In genomic region chr6:43242061-43242460, GRCm38 (mm10) we compare ENCODE assay signal across 11 mouse cellular contexts. TPM values are rescaled to one million over a fixed set of nuclear protein-coding genes. Genes with fewer than 3 reads are reported as not detected.
A peak's percentile ranks its signal among the peaks of the same experiment; 100 is the strongest.
DNase-seq lines count a peak whose midpoint lies in the region; ATAC-seq and TF ChIP-seq lines count a peak whose summit lies in the region.
"Had no signal": no experiment of that assay in that cellular context is flagged by ENCODE, and none has a peak within 500 bp of the region (broad histone marks: within the 10 kb centered on the region; RNA-seq: fewer than 3 reads in every experiment).

No protein-coding gene starts in this region.

- H3K9ac ChIP-seq in forebrain, embryonic 14.5 days (ENCODE audit: low read length), result no peak overlapping the region
- no peak overlapping the region for H3K9ac ChIP-seq in forebrain, postnatal 0 days
- no peak overlapping the region for H3K9ac ChIP-seq in liver, postnatal 0 days (replicated peaks)
- H3K9ac ChIP-seq in liver, embryonic 11.5 days (ENCODE audit: low read depth, low read length), result no peak overlapping the region

- no peaks in the 10 kb centered on the region for H3K4me1 ChIP-seq in forebrain, embryonic 14.5 days (ENCODE audit: control insufficient read depth, insufficient read depth, low read length)
- no peaks in the 10 kb centered on the region for H3K4me1 ChIP-seq in forebrain, postnatal 0 days (ENCODE audit: insufficient read depth)
- H3K4me1 ChIP-seq in liver, postnatal 0 days (ENCODE audit: insufficient read depth), result no peaks in the 10 kb centered on the region
- no peaks in the 10 kb centered on the region for H3K4me1 ChIP-seq in liver, embryonic 11.5 days (replicated peaks; ENCODE audit: control insufficient read depth, insufficient read depth, low read length)

- H3K27ac ChIP-seq in forebrain, embryonic 14.5 days (ENCODE audit: low read depth, low read length), result no peak overlapping the region
- H3K27ac ChIP-seq in forebrain, postnatal 0 days (ENCODE audit: low read depth, low read length), result no peak overlapping the region
- H3K27ac ChIP-seq in liver, postnatal 0 days (ENCODE audit: low read depth), result no peak overlapping the region
- no peak overlapping the region for H3K27ac ChIP-seq in liver, embryonic 11.5 days (ENCODE audit: low read depth, low read length)

- no peaks in the 10 kb centered on the region for H3K27me3 ChIP-seq in forebrain, embryonic 14.5 days (replicated peaks; ENCODE audit: control insufficient read depth, insufficient read depth, low read length)
- no peaks in the 10 kb centered on the region for H3K27me3 ChIP-seq in forebrain, postnatal 0 days (ENCODE audit: insufficient read depth, low read length)
- H3K27me3 ChIP-seq in liver, postnatal 0 days (ENCODE audit: insufficient read depth, low read length), result no peaks in the 10 kb centered on the region
- H3K27me3 ChIP-seq in liver, embryonic 11.5 days (replicated peaks; ENCODE audit: control insufficient read depth, insufficient read depth, low read length), result no peaks in the 10 kb centered on the region

- H3K9me3 ChIP-seq in forebrain, embryonic 14.5 days (replicated peaks; ENCODE audit: control insufficient read depth, low read length), result no peaks in the 10 kb centered on the region
- no peaks in the 10 kb centered on the region for H3K9me3 ChIP-seq in forebrain, postnatal 0 days (ENCODE audit: low read length)
- no peaks in the 10 kb centered on the region for H3K9me3 ChIP-seq in liver, postnatal 0 days (ENCODE audit: low read length)
- H3K9me3 ChIP-seq in liver, embryonic 11.5 days (ENCODE audit: control insufficient read depth, low read length), result no peaks in the 10 kb centered on the region

- no peak for TF ChIP-seq CTCF in forebrain, postnatal 0 days (IDR thresholded peaks at IDR 0.05; ENCODE audit: low read depth)
- peak; percentile 50 for TF ChIP-seq CTCF in liver, postnatal 0 days (IDR thresholded peaks at IDR 0.05; ENCODE audit: low read depth)

- no peak for ATAC-seq in forebrain, embryonic 14.5 days
- ATAC-seq in forebrain, postnatal 0 days, result no peak
- no peak for ATAC-seq in liver, postnatal 0 days
- no peak for ATAC-seq in liver, embryonic 11.5 days (replicated peaks; ENCODE audit: low FRiP score)
- peak; percentile 89 for ATAC-seq in megakaryocyte progenitor cell, adult 5-6 weeks (replicated peaks; ENCODE audit: poor library complexity)

- 21% methylated on average over 4 of the region's 4 CpGs for WGBS in forebrain, embryonic 14.5 days
- 19% methylated on average over 4 of the region's 4 CpGs for WGBS in forebrain, postnatal 0 days
- 12% methylated on average over 4 of the region's 4 CpGs for WGBS in liver, postnatal 0 days (ENCODE audit: insufficient replicate concordance)
- 7% methylated on average over 4 of the region's 4 CpGs for WGBS in liver, embryonic 11.5 days

- no peaks in the 10 kb centered on the region for H3K36me3 ChIP-seq in forebrain, embryonic 14.5 days (ENCODE audit: control insufficient read depth, insufficient read depth, low read length)
- H3K36me3 ChIP-seq in forebrain, postnatal 0 days (ENCODE audit: insufficient read depth), result no peaks in the 10 kb centered on the region
- H3K36me3 ChIP-seq in liver, postnatal 0 days (replicated peaks; ENCODE audit: insufficient read depth, low read length), result no peaks in the 10 kb centered on the region
- no peaks in the 10 kb centered on the region for H3K36me3 ChIP-seq in liver, embryonic 11.5 days (ENCODE audit: control insufficient read depth, insufficient read depth, low read length)

- TF ChIP-seq EP300 in liver, postnatal 0 days (IDR thresholded peaks at IDR 0.05; ENCODE audit: low read depth), result no peak

- no peak overlapping the region for H3K4me3 ChIP-seq in forebrain, embryonic 14.5 days (ENCODE audit: low read depth, low read length)
- H3K4me3 ChIP-seq in forebrain, postnatal 0 days (ENCODE audit: low read depth, low read length), result no peak overlapping the region
- H3K4me3 ChIP-seq in liver, postnatal 0 days (ENCODE audit: low read depth, low read length), result no peak overlapping the region
- H3K4me3 ChIP-seq in liver, embryonic 11.5 days (ENCODE audit: low read depth, low read length), result no peak overlapping the region
- H3K4me3 ChIP-seq: myocyte had no signal

- peak; percentile 28 for DNase-seq in forebrain, embryonic 14.5 days (ENCODE audit: low spot score)
- DNase-seq in forebrain, postnatal 0 days, result no peak
- no peak for DNase-seq in liver, postnatal 0 days
- DNase-seq in liver, embryonic 11.5 days (ENCODE audit: low spot score), result no peak
- DNase-seq in ZHBTc4 (ENCODE audit: low read depth, low spot score), result peak; percentile 37
- DNase-seq in spleen, postnatal 14 days (ENCODE audit: low spot score in 2 of 2), result no peak
- no peak for DNase-seq in T-cell, adult 2 months (ENCODE audit: low spot score)
- DNase-seq: heart, adult 11 months had no signal

- H3K4me2 ChIP-seq in forebrain, embryonic 14.5 days (ENCODE audit: low read length), result no peak overlapping the region
- no peak overlapping the region for H3K4me2 ChIP-seq in forebrain, postnatal 0 days (ENCODE audit: low read depth)
- H3K4me2 ChIP-seq in liver, postnatal 0 days (ENCODE audit: low read depth, low read length), result no peak overlapping the region
- H3K4me2 ChIP-seq in liver, embryonic 11.5 days, result no peak overlapping the region

RNA-seq across cellular contexts. Expression of gene Olfr47, which starts 10.7 kb away (rescaled TPM):
- polyA plus RNA-seq in forebrain, embryonic 14.5 days (2014; fragmentation: Nextera tagmentation; extraction: Ambion mirVana), result not detected in 2 replicates
- total RNA-seq in forebrain, postnatal 0 days (2014; rRNA removed), result not detected in 2 replicates
- not detected in 2 replicates for polyA plus RNA-seq in forebrain, postnatal 0 days (2015; fragmentation: Nextera tagmentation; extraction: Ambion mirVana)
- polyA plus RNA-seq in liver, postnatal 0 days (2015; fragmentation: Nextera tagmentation; extraction: Ambion mirVana), result not detected in 2 replicates
- not detected in 2 replicates for polyA plus RNA-seq in liver, embryonic 11.5 days (2014; fragmentation: Nextera tagmentation; extraction: Ambion mirVana)
- not detected in 2 replicates for total RNA-seq in megakaryocyte progenitor cell, adult 5-6 weeks (2015)
- total RNA-seq in megakaryocyte progenitor cell, adult 5-6 weeks (2017), result not detected in 2 replicates
- total RNA-seq: left cerebral cortex, postnatal 14 days had no signal
- polyA plus RNA-seq: myocyte had no signal

RNA-seq across cellular contexts. Expression of gene Arhgef5, which starts 23.3 kb away (rescaled TPM):
- polyA plus RNA-seq in forebrain, embryonic 14.5 days (2014; fragmentation: Nextera tagmentation; extraction: Ambion mirVana), result 1.2 and 1.4 TPM in 2 replicates
- total RNA-seq in forebrain, postnatal 0 days (2014; rRNA removed), result 2.3 and 3.3 TPM in 2 replicates
- polyA plus RNA-seq in forebrain, postnatal 0 days (2015; fragmentation: Nextera tagmentation; extraction: Ambion mirVana), result 1.3 and 1.6 TPM in 2 replicates
- 2.6 and 3.1 TPM in 2 replicates for polyA plus RNA-seq in liver, postnatal 0 days (2015; fragmentation: Nextera tagmentation; extraction: Ambion mirVana)
- polyA plus RNA-seq in liver, embryonic 11.5 days (2014; fragmentation: Nextera tagmentation; extraction: Ambion mirVana), result 3.1 and 3.8 TPM in 2 replicates
- total RNA-seq in megakaryocyte progenitor cell, adult 5-6 weeks (2015), result 1.4 and 1.8 TPM in 2 replicates
- 1.5 and 2.5 TPM in 2 replicates for total RNA-seq in megakaryocyte progenitor cell, adult 5-6 weeks (2017)

RNA-seq across cellular contexts. Expression of gene Olfr434, which starts 29.2 kb away (rescaled TPM):
- not detected in 2 replicates for polyA plus RNA-seq in forebrain, embryonic 14.5 days (2014; fragmentation: Nextera tagmentation; extraction: Ambion mirVana)
- not detected in 2 replicates for total RNA-seq in forebrain, postnatal 0 days (2014; rRNA removed)
- polyA plus RNA-seq in forebrain, postnatal 0 days (2015; fragmentation: Nextera tagmentation; extraction: Ambion mirVana), result not detected in 2 replicates
- not detected in 2 replicates for polyA plus RNA-seq in liver, postnatal 0 days (2015; fragmentation: Nextera tagmentation; extraction: Ambion mirVana)
- not detected in 2 replicates for polyA plus RNA-seq in liver, embryonic 11.5 days (2014; fragmentation: Nextera tagmentation; extraction: Ambion mirVana)
- total RNA-seq in megakaryocyte progenitor cell, adult 5-6 weeks (2015), result not detected in 2 replicates
- total RNA-seq in megakaryocyte progenitor cell, adult 5-6 weeks (2017), result not detected in 2 replicates
- total RNA-seq: left cerebral cortex, postnatal 14 days had no signal
- polyA plus RNA-seq: myocyte had no signal

RNA-seq across cellular contexts. Expression of gene Olfr435, which starts 45.1 kb away (rescaled TPM):
- polyA plus RNA-seq in forebrain, embryonic 14.5 days (2014; fragmentation: Nextera tagmentation; extraction: Ambion mirVana), result not detected in 2 replicates
- not detected in 2 replicates for total RNA-seq in forebrain, postnatal 0 days (2014; rRNA removed)
- not detected in 2 replicates for polyA plus RNA-seq in forebrain, postnatal 0 days (2015; fragmentation: Nextera tagmentation; extraction: Ambion mirVana)
- polyA plus RNA-seq in liver, postnatal 0 days (2015; fragmentation: Nextera tagmentation; extraction: Ambion mirVana), result not detected in 2 replicates
- not detected in 2 replicates for polyA plus RNA-seq in liver, embryonic 11.5 days (2014; fragmentation: Nextera tagmentation; extraction: Ambion mirVana)
- total RNA-seq in megakaryocyte progenitor cell, adult 5-6 weeks (2015), result not detected in 2 replicates
- total RNA-seq in megakaryocyte progenitor cell, adult 5-6 weeks (2017), result not detected in 2 replicates
- total RNA-seq: left cerebral cortex, postnatal 14 days had no signal
- polyA plus RNA-seq: myocyte had no signal

Comparison
In these comparisons a context has a peak if more than half of its experiments do, and no peak if none do; other contexts are left out.
1. DNase-seq: peak in forebrain, embryonic 14.5 days (single experiment) and ZHBTc4 (single experiment); none in forebrain, postnatal 0 days (single experiment), liver, postnatal 0 days (single experiment), liver, embryonic 11.5 days (single experiment), spleen, postnatal 14 days (0 of 2) and T-cell, adult 2 months (single experiment).